Mouse (Mus musculus) midbrain, embryonic 11.5 days (tissue): ENCODE results near the gene Cdh18. TPM values are rescaled to one million over a fixed set of nuclear protein-coding genes. Genes with fewer than 3 reads are reported as not detected.

Experiments used
- ATAC-seq: fragments of 200-750 bp; cut with Nextera tagmentation; 2 replicates; pipeline ENCODE4 v1.8.0; 2017; ENCODE audit warnings: moderate TSS enrichment, moderate library complexity; ENCODE audit not compliant: low FRiP score
- DNase-seq: peaks from one replicate; pipeline ENCODE4 v3.0.0; 2015; ENCODE audit warnings: low spot score; ENCODE audit errors: missing footprints
- H3K27ac ChIP-seq: fragments of 300-500 bp; sonication (generic); 2 replicates; pipeline ENCODE4 v1.5.1; 2014; ENCODE audit warnings: low read depth, low read length
- H3K27me3 ChIP-seq: fragments of 300-500 bp; sonication (generic); 2 replicates; pipeline ENCODE4 v1.6.1; 2014; ENCODE audit warnings: mild to moderate bottlenecking, low read length, moderate library complexity, mixed read lengths; ENCODE audit not compliant: control insufficient read depth, insufficient read depth
- H3K36me3 ChIP-seq: fragments of 300-500 bp; sonication (generic); 2 replicates; pipeline ENCODE4 v1.6.1; 2014; ENCODE audit warnings: mild to moderate bottlenecking, low read length, moderate library complexity, mixed read lengths; ENCODE audit not compliant: control insufficient read depth, insufficient read depth
- H3K4me1 ChIP-seq: fragments of 300-500 bp; sonication (generic); 2 replicates; pipeline ENCODE4 v1.6.1; 2014; ENCODE audit warnings: low read length; ENCODE audit not compliant: control insufficient read depth, insufficient read depth
- H3K4me2 ChIP-seq: fragments of 300-500 bp; sonication (generic); 2 replicates; pipeline ENCODE4 v1.6.1; 2014; ENCODE audit warnings: mild to moderate bottlenecking, moderate library complexity
- H3K4me3 ChIP-seq: fragments of 300-500 bp; sonication (generic); 2 replicates; pipeline ENCODE4 v1.5.1; 2014; ENCODE audit warnings: low read depth, low read length
- H3K9ac ChIP-seq: fragments of 300-500 bp; sonication (generic); 2 replicates; pipeline ENCODE4 v1.6.1; 2014; ENCODE audit warnings: low read length
- H3K9me3 ChIP-seq: fragments of 300-500 bp; sonication (generic); 2 replicates; pipeline ENCODE4 v1.6.1; 2016; ENCODE audit warnings: low read length; ENCODE audit not compliant: control insufficient read depth
- WGBS: fragments of 180-500 bp; shearing (Covaris S2); extraction: QIAGEN DNeasy Blood & Tissue Kit; methylation state at CpG from one replicate; pipeline ENCODE4 v1.1.7; 2014; 5-methylcytosine and 5-hydroxymethylcytosine counted together
- polyA plus RNA-seq: library from polyadenylated mRNA; unstranded; fragments of >200 nt; fragmentation: Nextera tagmentation; extraction: Ambion mirVana; gene quantifications from 2 replicates; pipeline ENCODE4 v1.2.1, GENCODE M21; 2014

Gene Cdh18
- polyA plus RNA-seq, 1 experiment from 2014 or later = 0.42 TPM

- 86% methylated on average over 1 of the region's 1 CpGs for whole genome bisulfite sequencing
- Histone ChIP-seq H3K36me3 (no peaks in the 10 kb centered on the region), H3K9me3 (no peaks in the 10 kb centered on the region), H3K27me3 (no peaks in the 10 kb centered on the region), H3K4me3 (no peak overlapping the region), H3K4me1 (no peaks in the 10 kb centered on the region), H3K9ac (no peak overlapping the region), H3K27ac (no peak overlapping the region), H3K4me2 (no peak overlapping the region)
- ATAC-seq (no peak), DNase-seq (no peak)
These were observed 321.9 kb downstream of the Cdh18 start for GRCm38 (mm10) chr15:22870679-22871078.

GRCm38 (mm10) chr15:22897724-22898123 lies 348.9 kb downstream of the Cdh18 start:
- Histone ChIP-seq H3K4me3 (no peak overlapping the region), H3K36me3 (no peaks in the 10 kb centered on the region), H3K27me3 (no peaks in the 10 kb centered on the region), H3K4me2 (no peak overlapping the region), H3K27ac (no peak overlapping the region), H3K4me1 (no peaks in the 10 kb centered on the region), H3K9ac (no peak overlapping the region), H3K9me3 (no peaks in the 10 kb centered on the region)
- no peak for DNase-seq
- no peak for ATAC-seq
- WGBS = 80% methylated on average over 4 of the region's 4 CpGs

- Histone ChIP-seq H3K36me3 (no peaks in the 10 kb centered on the region), H3K27me3 (no peaks in the 10 kb centered on the region), H3K9me3 (no peaks in the 10 kb centered on the region), H3K27ac (no peak overlapping the region), H3K9ac (no peak overlapping the region), H3K4me1 (no peaks in the 10 kb centered on the region), H3K4me3 (no peak overlapping the region), H3K4me2 (no peak overlapping the region)
- ATAC-seq = no peak
- DNase-seq = no peak
- WGBS = 68% methylated on average over 4 of the region's 4 CpGs
These were observed 349.4 kb downstream of the Cdh18 start for GRCm38 (mm10) chr15:22898208-22898607.

GRCm38 (mm10) chr15:22914444-22914843 lies 365.6 kb downstream of the Cdh18 start:
- ATAC-seq (no peak), DNase-seq (no peak)
- Histone ChIP-seq H3K9me3 (no peaks in the 10 kb centered on the region), H3K4me3 (no peak overlapping the region), H3K4me1 (no peaks in the 10 kb centered on the region), H3K27ac (no peak overlapping the region), H3K4me2 (no peak overlapping the region), H3K27me3 (no peaks in the 10 kb centered on the region), H3K9ac (no peak overlapping the region), H3K36me3 (no peaks in the 10 kb centered on the region)

GRCm38 (mm10) chr15:22934293-22934692 lies 385.5 kb downstream of the Cdh18 start:
- DNase-seq (no peak), ATAC-seq (no peak)
- H3K27ac ChIP-seq = no peak overlapping the region
- no peaks in the 10 kb centered on the region for H3K4me1 ChIP-seq
- no peaks in the 10 kb centered on the region for H3K36me3 ChIP-seq
- no peak overlapping the region for H3K4me3 ChIP-seq
- no peak overlapping the region for H3K4me2 ChIP-seq
- no peaks in the 10 kb centered on the region for H3K27me3 ChIP-seq
- no peaks in the 10 kb centered on the region for H3K9me3 ChIP-seq
- WGBS = 89% methylated on average over 4 of the region's 4 CpGs
- H3K9ac ChIP-seq = no peak overlapping the region

GRCm38 (mm10) chr15:22947234-22947633 lies 398.4 kb downstream of the Cdh18 start:
- ATAC-seq = no peak
- no peak overlapping the region for H3K4me2 ChIP-seq
- WGBS = 84% methylated on average over 1 of the region's 1 CpGs
- no peaks in the 10 kb centered on the region for H3K4me1 ChIP-seq
- H3K9ac ChIP-seq = no peak overlapping the region
- H3K9me3 ChIP-seq = no peaks in the 10 kb centered on the region
- H3K27me3 ChIP-seq = no peaks in the 10 kb centered on the region
- H3K27ac ChIP-seq = no peak overlapping the region
- no peak for DNase-seq
- no peaks in the 10 kb centered on the region for H3K36me3 ChIP-seq
- no peak overlapping the region for H3K4me3 ChIP-seq

- ATAC-seq (no peak), DNase-seq (no peak)
- H3K27ac ChIP-seq = no peak overlapping the region
- no peak overlapping the region for H3K4me3 ChIP-seq
- H3K9ac ChIP-seq = no peak overlapping the region
- H3K36me3 ChIP-seq = no peaks in the 10 kb centered on the region
- H3K4me2 ChIP-seq = no peak overlapping the region
- H3K4me1 ChIP-seq = no peaks in the 10 kb centered on the region
- H3K27me3 ChIP-seq = no peaks in the 10 kb centered on the region
- 73% methylated on average over 11 of the region's 11 CpGs for WGBS
- no peaks in the 10 kb centered on the region for H3K9me3 ChIP-seq
These were observed 420.6 kb downstream of the Cdh18 start for GRCm38 (mm10) chr15:22969424-22969823.

GRCm38 (mm10) chr15:22980136-22980535 lies 431.3 kb downstream of the Cdh18 start:
- Histone ChIP-seq H3K27me3 (no peaks in the 10 kb centered on the region), H3K27ac (no peak overlapping the region), H3K4me3 (no peak overlapping the region), H3K4me1 (no peaks in the 10 kb centered on the region), H3K36me3 (no peaks in the 10 kb centered on the region), H3K4me2 (no peak overlapping the region), H3K9me3 (no peaks in the 10 kb centered on the region), H3K9ac (no peak overlapping the region)
- DNase-seq = no peak
- ATAC-seq = no peak
- 88% methylated on average over 5 of the region's 5 CpGs for WGBS

- Histone ChIP-seq H3K4me2 (no peak overlapping the region), H3K27me3 (no peaks in the 10 kb centered on the region), H3K9me3 (no peaks in the 10 kb centered on the region), H3K4me1 (no peaks in the 10 kb centered on the region), H3K4me3 (no peak overlapping the region), H3K36me3 (no peaks in the 10 kb centered on the region), H3K9ac (no peak overlapping the region), H3K27ac (no peak overlapping the region)
- WGBS = 89% methylated on average over 5 of the region's 5 CpGs
- ATAC-seq (no peak), DNase-seq (no peak)
These were observed 435.8 kb downstream of the Cdh18 start for GRCm38 (mm10) chr15:22984647-22985046.

GRCm38 (mm10) chr15:23016680-23017079 lies 467.9 kb downstream of the Cdh18 start:
- ATAC-seq = no peak

More at GRCm38 (mm10) chr15:23016680-23017079, 467.9 kb downstream of the Cdh18 start:
- no peaks in the 10 kb centered on the region for H3K9me3 ChIP-seq
- H3K4me3 ChIP-seq = no peak overlapping the region
- H3K4me2 ChIP-seq = no peak overlapping the region
- no peaks in the 10 kb centered on the region for H3K36me3 ChIP-seq
- no peaks in the 10 kb centered on the region for H3K4me1 ChIP-seq
- H3K9ac ChIP-seq = no peak overlapping the region
- H3K27ac ChIP-seq = no peak overlapping the region
- H3K27me3 ChIP-seq = no peaks in the 10 kb centered on the region
- no peak for DNase-seq
- 89% methylated on average over 5 of the region's 5 CpGs for WGBS
